Mouse (Mus musculus) A20 (cell line): ENCODE measurements around the gene Gpr141.

Experiments
- DNase-seq: peaks from one replicate; pipeline ENCODE4 v3.0.0-alpha.2; 2011; ENCODE audit warnings: low read depth, low spot score

Gene Gpr141

DNA sequence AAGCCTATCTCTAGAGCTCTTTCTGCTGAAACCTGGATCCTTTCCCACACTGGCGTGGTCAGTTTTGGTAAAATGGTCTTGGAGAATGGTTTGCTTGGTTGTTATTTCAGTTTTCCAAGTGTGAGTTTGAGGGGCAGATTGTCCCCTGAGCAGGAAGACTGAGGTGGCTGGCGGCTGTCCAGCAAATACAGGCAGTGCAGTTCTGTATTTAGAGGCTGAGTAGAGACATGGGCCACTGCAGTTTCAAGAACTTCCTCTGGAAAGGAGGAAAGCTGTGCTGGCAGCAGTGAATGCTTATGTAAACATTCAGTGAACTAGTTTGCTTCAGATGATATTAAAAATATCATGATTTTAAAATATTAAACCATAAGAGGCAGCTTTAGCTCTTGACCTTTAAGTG is 93.2 kb downstream of the Gpr141 start:
- no peak for DNase-seq

DNA sequence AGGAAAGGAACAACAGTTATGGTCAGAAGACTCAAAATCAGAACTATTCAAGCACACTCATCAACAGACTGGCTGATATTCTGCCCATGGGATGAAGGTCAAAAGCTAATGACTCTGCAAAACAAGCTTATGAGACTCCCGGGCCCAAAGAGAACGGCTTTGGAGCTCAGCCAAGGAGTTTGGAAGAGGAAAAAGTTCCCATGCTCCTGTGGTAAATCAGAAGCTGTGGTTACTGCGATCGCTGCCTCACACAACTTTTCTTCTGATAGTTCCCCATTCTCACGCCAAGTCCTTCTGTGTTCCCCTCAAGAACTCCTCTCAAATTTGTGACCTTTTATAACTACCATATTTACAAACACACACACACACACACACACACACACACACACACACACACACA is 105.1 kb downstream of the Gpr141 start:
- no peak for DNase-seq

GRCm38 (mm10) chr13:19717201-19717600 is 106.9 kb downstream of the Gpr141 start:
- no peak for DNase-seq

- no peak for DNase-seq
These were observed 120.3 kb downstream of the Gpr141 start for GRCm38 (mm10) chr13:19703806-19704205.

DNA sequence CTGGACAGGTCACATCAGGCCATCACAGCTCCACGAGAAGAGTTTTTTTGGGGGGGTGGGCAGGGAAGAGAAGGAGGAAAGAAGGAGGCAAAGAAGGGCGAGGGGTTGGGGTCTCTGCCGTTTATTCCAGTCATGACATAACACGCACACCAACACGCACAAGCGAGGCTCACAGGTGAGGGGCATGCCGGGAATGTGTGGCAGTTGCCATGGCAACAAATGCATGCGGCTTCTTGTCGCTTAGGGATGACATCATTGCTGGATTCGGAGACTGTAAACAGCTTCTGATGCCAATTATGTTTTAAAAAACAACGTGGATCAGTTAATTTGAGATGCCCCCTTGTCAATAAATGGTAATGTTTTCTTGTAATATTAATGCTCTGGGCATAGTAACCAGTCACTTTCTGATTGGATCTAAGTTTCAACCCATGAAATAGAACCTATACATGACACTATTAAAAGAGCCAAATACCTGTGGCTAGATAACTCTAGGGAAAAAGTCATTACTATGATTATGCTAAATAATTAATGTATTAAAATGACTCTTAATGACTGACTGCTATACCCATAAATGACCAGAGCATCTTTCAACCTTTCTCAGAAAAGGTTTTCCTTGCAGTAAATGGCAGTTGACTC is 122.5 kb downstream of the Gpr141 start:
- no peak for DNase-seq

- DNase-seq = no peak
These were observed 123.2 kb downstream of the Gpr141 start for GRCm38 (mm10) chr13:19700733-19701442.
